Mouse (Mus musculus): ENCODE measurements at regions not wholly inside any gene's neighbourhood (a gene's known extent, or its start where the extent isn't known, plus 50 kb on each side); places are given as distances from the start of the nearest gene placed in this dataset.

DNA sequence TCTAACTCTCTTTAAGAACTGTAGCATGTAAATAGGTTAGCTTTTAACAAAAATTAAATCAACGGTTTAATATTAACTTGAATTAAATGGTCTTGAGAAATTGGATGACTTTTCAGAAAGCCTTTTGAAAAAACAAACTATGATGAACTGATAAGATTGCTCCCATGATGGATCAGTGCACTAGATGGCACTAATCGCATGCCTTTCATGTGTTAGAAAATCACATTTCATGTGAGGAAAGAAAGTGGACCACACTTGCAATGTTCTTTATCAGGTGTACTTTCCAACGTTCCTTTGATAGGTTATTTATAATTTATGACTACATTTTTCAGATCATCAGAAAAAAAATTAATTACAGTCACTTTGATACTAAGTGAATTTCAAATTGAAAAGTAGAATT, 1003.2 kb upstream of the 4930412O13Rik start:
- no peaks in the 10 kb centered on the region for H3K36me3 ChIP-seq (ENCODE audit: insufficient read depth, low read length)
- no peaks in the 10 kb centered on the region for H3K27me3 ChIP-seq (ENCODE audit: insufficient read depth, low read length)
- WGBS = 71% methylated on average over 3 of the region's 3 CpGs
- no peaks in the 10 kb centered on the region for H3K4me1 ChIP-seq (ENCODE audit: insufficient read depth, low read length)
- no peak overlapping the region for H3K27ac ChIP-seq (ENCODE audit: low read depth, low read length)
- TF ChIP-seq CTCF (IDR thresholded peaks at IDR 0.05) = peak; percentile 71
- H3K4me3 ChIP-seq (ENCODE audit: low read depth, low read length) = no peak overlapping the region
- no peak overlapping the region for H3K4me2 ChIP-seq (ENCODE audit: low read depth, low read length, poor library complexity, severe bottlenecking)
- no peaks in the 10 kb centered on the region for H3K9me3 ChIP-seq (ENCODE audit: low read length)
- H3K9ac ChIP-seq (replicated peaks; ENCODE audit: low read length, poor library complexity, severe bottlenecking) = no peak overlapping the region
- DNase-seq (ENCODE audit: low spot score) (peak; percentile 65), ATAC-seq (ENCODE audit: low FRiP score) (no peak)

GRCm38 (mm10) chr2:8912417-8912816, 968.6 kb upstream of the 4930412O13Rik start:
- DNase-seq (ENCODE audit: low spot score) (no peak), ATAC-seq (ENCODE audit: low FRiP score) (no peak)
- no peaks in the 10 kb centered on the region for H3K27me3 ChIP-seq (ENCODE audit: insufficient read depth, low read length)
- no peak overlapping the region for H3K9ac ChIP-seq (replicated peaks; ENCODE audit: low read length, poor library complexity, severe bottlenecking)
- no peak overlapping the region for H3K4me2 ChIP-seq (ENCODE audit: low read depth, low read length, poor library complexity, severe bottlenecking)
- no peak for TF ChIP-seq CTCF (IDR thresholded peaks at IDR 0.05)
- H3K36me3 ChIP-seq (ENCODE audit: insufficient read depth, low read length) = no peaks in the 10 kb centered on the region
- no peaks in the 10 kb centered on the region for H3K4me1 ChIP-seq (ENCODE audit: insufficient read depth, low read length)
- H3K27ac ChIP-seq (ENCODE audit: low read depth, low read length) = no peak overlapping the region
- no peaks in the 10 kb centered on the region for H3K9me3 ChIP-seq (ENCODE audit: low read length)
- H3K4me3 ChIP-seq (ENCODE audit: low read depth, low read length) = no peak overlapping the region

- no peaks in the 10 kb centered on the region for H3K36me3 ChIP-seq (ENCODE audit: insufficient read depth, low read length)
- H3K4me2 ChIP-seq (ENCODE audit: low read depth, low read length, poor library complexity, severe bottlenecking) = no peak overlapping the region
- no peak for TF ChIP-seq CTCF (IDR thresholded peaks at IDR 0.05)
- H3K9me3 ChIP-seq (ENCODE audit: low read length) = no peaks in the 10 kb centered on the region
- H3K27ac ChIP-seq (ENCODE audit: low read depth, low read length) = no peak overlapping the region
- ATAC-seq (ENCODE audit: low FRiP score) (no peak), DNase-seq (ENCODE audit: low spot score) (no peak)
- H3K27me3 ChIP-seq (ENCODE audit: insufficient read depth, low read length) = no peaks in the 10 kb centered on the region
- H3K4me3 ChIP-seq (ENCODE audit: low read depth, low read length) = no peak overlapping the region
- WGBS = 84% methylated on average over 2 of the region's 2 CpGs
- no peaks in the 10 kb centered on the region for H3K4me1 ChIP-seq (ENCODE audit: insufficient read depth, low read length)
- no peak overlapping the region for H3K9ac ChIP-seq (replicated peaks; ENCODE audit: low read length, poor library complexity, severe bottlenecking)
These were observed 956.2 kb upstream of the 4930412O13Rik start for GRCm38 (mm10) chr2:8924856-8925255.

DNA sequence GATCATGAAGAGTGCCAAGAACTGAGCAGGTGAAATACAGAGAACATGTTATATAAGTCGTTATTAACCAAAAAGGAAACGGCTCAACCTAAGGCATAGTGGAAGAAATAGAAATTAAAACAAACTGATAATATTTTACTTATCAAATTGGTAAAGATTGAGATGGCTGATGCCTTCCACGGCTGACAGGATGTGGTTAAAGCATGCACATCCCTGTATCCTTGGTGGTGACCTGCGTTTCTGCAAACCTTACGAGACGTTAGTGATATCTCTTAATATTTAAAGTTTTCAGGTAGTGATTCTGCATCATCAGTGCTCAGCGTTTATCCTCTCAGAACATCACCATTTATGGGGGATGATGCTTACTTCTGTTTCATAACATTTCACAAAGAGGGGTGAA, 939.5 kb upstream of the 4930412O13Rik start:
- 91% methylated on average over 7 of the region's 7 CpGs for WGBS

GRCm38 (mm10) chr2:8958938-8959337, 922.1 kb upstream of the 4930412O13Rik start:
- no peak for DNase-seq (ENCODE audit: low spot score)
- WGBS = 90% methylated on average over 5 of the region's 5 CpGs
- no peak for ATAC-seq (ENCODE audit: low FRiP score)
- Histone ChIP-seq H3K36me3 (ENCODE audit: insufficient read depth, low read length) (no peaks in the 10 kb centered on the region), H3K4me2 (ENCODE audit: low read depth, low read length, poor library complexity, severe bottlenecking) (no peak overlapping the region), H3K4me1 (ENCODE audit: insufficient read depth, low read length) (no peaks in the 10 kb centered on the region), H3K27me3 (ENCODE audit: insufficient read depth, low read length) (no peaks in the 10 kb centered on the region), H3K4me3 (ENCODE audit: low read depth, low read length) (no peak overlapping the region), H3K9ac (replicated peaks; ENCODE audit: low read length, poor library complexity, severe bottlenecking) (no peak overlapping the region), H3K27ac (ENCODE audit: low read depth, low read length) (no peak overlapping the region), H3K9me3 (ENCODE audit: low read length) (no peaks in the 10 kb centered on the region)
- TF ChIP-seq CTCF (IDR thresholded peaks at IDR 0.05) = no peak

More for the DNA sequence above, 939.5 kb upstream of the 4930412O13Rik start:
- no peak for TF ChIP-seq CTCF (IDR thresholded peaks at IDR 0.05)
- no peak for ATAC-seq (ENCODE audit: low FRiP score)
- no peak overlapping the region for H3K27ac ChIP-seq (ENCODE audit: low read depth, low read length)
- H3K36me3 ChIP-seq (ENCODE audit: insufficient read depth, low read length) = no peaks in the 10 kb centered on the region
- H3K9ac ChIP-seq (replicated peaks; ENCODE audit: low read length, poor library complexity, severe bottlenecking) = no peak overlapping the region
- no peak overlapping the region for H3K4me3 ChIP-seq (ENCODE audit: low read depth, low read length)
- no peaks in the 10 kb centered on the region for H3K9me3 ChIP-seq (ENCODE audit: low read length)
- H3K4me2 ChIP-seq (ENCODE audit: low read depth, low read length, poor library complexity, severe bottlenecking) = no peak overlapping the region
- H3K27me3 ChIP-seq (ENCODE audit: insufficient read depth, low read length) = no peaks in the 10 kb centered on the region
- DNase-seq (ENCODE audit: low spot score) = no peak
- no peaks in the 10 kb centered on the region for H3K4me1 ChIP-seq (ENCODE audit: insufficient read depth, low read length)

GRCm38 (mm10) chr2:8964952-8965668, 915.9 kb upstream of the 4930412O13Rik start:
- no peak for TF ChIP-seq CTCF (IDR thresholded peaks at IDR 0.05)
- Histone ChIP-seq H3K4me2 (ENCODE audit: low read depth, low read length, poor library complexity, severe bottlenecking) (no peak overlapping the region), H3K4me1 (ENCODE audit: insufficient read depth, low read length) (no peaks in the 10 kb centered on the region), H3K9me3 (ENCODE audit: low read length) (no peaks in the 10 kb centered on the region), H3K9ac (replicated peaks; ENCODE audit: low read length, poor library complexity, severe bottlenecking) (no peak overlapping the region), H3K27me3 (ENCODE audit: insufficient read depth, low read length) (no peaks in the 10 kb centered on the region), H3K4me3 (ENCODE audit: low read depth, low read length) (no peak overlapping the region), H3K27ac (ENCODE audit: low read depth, low read length) (no peak overlapping the region), H3K36me3 (ENCODE audit: insufficient read depth, low read length) (no peaks in the 10 kb centered on the region)
- DNase-seq (ENCODE audit: low spot score) = no peak
- 97% methylated on average over 1 of the region's 1 CpGs for WGBS
- no peak for ATAC-seq (ENCODE audit: low FRiP score)
